Mouse (Mus musculus) thymus, adult 2 months (tissue): ENCODE results near the gene Grik3. TPM values are rescaled to one million over a fixed set of nuclear protein-coding genes. Genes with fewer than 3 reads are reported as not detected.

Source experiments
- DNase-seq: peaks from one replicate; pipeline ENCODE4 v3.0.0; 2021
- H3K27ac ChIP-seq: fragments of 200-500 bp; 2 replicates; pipeline ENCODE4 v1.5.1; 2012; ENCODE audit warnings: low read length, control low read depth; ENCODE audit not compliant: control insufficient read depth, insufficient read depth
- H3K27me3 ChIP-seq: fragments of 200-500 bp; 2 replicates; pipeline ENCODE4 v1.6.1; 2012; ENCODE audit warnings: mild to moderate bottlenecking, low read length, moderate library complexity, mixed read lengths; ENCODE audit not compliant: control insufficient read depth, insufficient read depth
- H3K36me3 ChIP-seq: fragments of 200-500 bp; 2 replicates; pipeline ENCODE4 v1.6.1; 2012; ENCODE audit warnings: mild to moderate bottlenecking, low read length, moderate library complexity; ENCODE audit not compliant: control insufficient read depth, insufficient read depth
- H3K4me1 ChIP-seq: fragments of 200-500 bp; replicated peaks from 2 replicates; pipeline ENCODE4 v1.6.1; 2012; ENCODE audit warnings: low read length; ENCODE audit not compliant: control insufficient read depth, insufficient read depth
- H3K4me3 ChIP-seq: fragments of 200-500 bp; 2 replicates; pipeline ENCODE4 v1.5.1; 2012; ENCODE audit warnings: mild to moderate bottlenecking, low read length, control low read depth, moderate library complexity; ENCODE audit not compliant: control insufficient read depth, insufficient read depth
- CTCF ChIP-seq: fragments of 200-500 bp; IDR thresholded peaks from 2 replicates; pipeline ENCODE4 v1.5.1; 2012; ENCODE audit warnings: mild to moderate bottlenecking, control low read depth, low read length, moderate library complexity, borderline replicate concordance; ENCODE audit not compliant: control insufficient read depth, poor library complexity, insufficient read depth; ENCODE audit errors: extremely low read depth
- POLR2A ChIP-seq: fragments of 200-500 bp; IDR thresholded peaks from 2 replicates; pipeline ENCODE4 v1.6.1; 2012; ENCODE audit warnings: mild to moderate bottlenecking, low read length, control low read depth, moderate library complexity; ENCODE audit not compliant: control insufficient read depth, poor library complexity, insufficient read depth; ENCODE audit errors: extremely low read depth
- WGBS: fragments of 180-500 bp; shearing (Covaris S2); methylation state at CpG from one replicate; pipeline ENCODE4 v1.1.7; 2018; 5-methylcytosine and 5-hydroxymethylcytosine counted together
- polyA plus RNA-seq: library from polyadenylated mRNA; depleted of rRNA; stranded (reverse); fragments of >200 nt; gene quantifications from 2 replicates; pipeline ENCODE4 v1.2.3, GENCODE M21; 2012

Gene Grik3
- polyA plus RNA-seq, 1 experiment, result 0.13 TPM

DNA sequence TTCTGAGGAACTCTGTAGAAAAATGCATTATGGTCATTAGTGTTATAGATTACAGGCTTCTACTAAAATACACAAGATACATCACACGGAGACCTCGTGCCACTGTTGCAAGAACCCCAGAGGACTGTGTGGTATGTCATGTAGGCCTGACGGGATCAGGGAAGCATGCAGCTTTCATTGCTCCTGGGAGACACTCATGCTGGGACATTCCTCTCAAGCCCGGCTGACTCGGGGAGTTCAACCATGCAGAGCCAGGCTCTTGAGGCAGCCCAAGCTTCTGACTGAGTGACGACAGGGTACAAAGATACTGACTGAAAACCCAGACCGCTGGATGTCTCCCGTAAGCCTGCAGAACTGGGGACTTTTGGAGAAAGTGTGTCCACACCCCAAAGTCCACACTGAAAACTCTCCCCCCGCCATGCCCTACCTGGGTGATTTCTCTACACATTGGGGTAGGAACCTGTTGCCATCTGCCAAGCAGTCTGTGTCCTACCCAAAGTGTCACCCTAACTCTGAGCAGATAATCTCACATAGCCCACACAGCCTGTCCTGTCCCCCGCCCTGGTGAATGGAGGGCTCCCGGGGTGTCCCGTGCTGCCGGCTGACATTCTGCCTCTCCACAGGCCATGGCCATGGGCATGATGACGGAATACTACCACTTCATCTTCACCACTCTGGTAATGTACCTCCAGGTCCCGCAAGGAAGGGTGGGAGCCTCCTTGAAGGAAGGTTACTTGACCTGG lies 150.6 kb downstream of the Grik3 start:
- no peak for TF ChIP-seq POLR2A
- no peak for TF ChIP-seq CTCF
- 92% methylated on average over 15 of the region's 15 CpGs for WGBS
- no peak overlapping the region for H3K4me3 ChIP-seq
- no peaks in the 10 kb centered on the region for H3K36me3 ChIP-seq
- no peak for DNase-seq
- no peaks in the 10 kb centered on the region for H3K4me1 ChIP-seq
- H3K27me3 ChIP-seq, result no peaks in the 10 kb centered on the region
- no peak overlapping the region for H3K27ac ChIP-seq

DNA sequence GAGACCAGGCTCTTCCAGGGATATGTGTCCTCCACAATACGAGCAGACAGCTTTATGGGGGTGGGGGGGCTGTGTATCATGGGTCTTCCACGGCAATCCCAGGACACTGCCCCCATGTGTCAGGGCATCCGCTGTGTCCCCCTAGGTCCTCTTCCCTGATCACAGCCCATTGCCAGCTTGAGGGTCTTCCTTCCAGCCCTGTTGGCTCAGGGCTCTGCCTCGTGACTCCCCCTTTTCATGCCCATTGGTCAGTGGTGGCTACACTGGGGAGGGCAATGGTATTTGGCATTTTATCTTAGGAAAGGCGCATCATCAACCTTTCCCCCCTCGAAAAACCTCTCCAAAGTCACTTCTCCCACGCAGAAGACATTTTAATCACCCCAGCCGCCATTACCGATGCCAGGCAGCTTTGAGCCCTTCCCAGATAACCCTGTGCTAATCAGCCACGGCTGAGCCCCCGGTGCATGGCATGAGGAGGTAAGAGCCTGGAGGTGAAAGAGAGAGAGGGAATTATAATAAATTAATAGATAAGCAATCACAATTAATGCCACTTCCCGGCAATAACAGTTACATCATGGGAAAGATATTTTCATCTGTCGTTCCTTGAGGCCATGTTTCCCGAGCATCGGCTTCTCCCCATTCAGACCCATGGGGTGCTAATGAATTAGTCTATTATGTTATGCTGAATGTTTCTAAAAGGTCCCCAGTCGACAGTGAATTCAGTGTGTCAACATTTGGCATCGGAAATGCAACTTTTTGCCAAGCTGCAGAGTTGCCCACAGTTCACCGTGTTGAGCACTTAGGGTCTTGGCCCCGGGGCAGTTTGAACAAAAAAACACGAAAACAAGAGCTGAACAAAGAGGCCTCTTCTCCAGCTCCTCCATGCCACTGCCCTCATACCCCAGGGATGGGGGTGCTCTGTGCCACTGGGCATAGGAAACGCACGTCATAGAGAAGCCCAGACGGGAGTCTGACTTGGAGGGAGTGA lies 154.4 kb downstream of the Grik3 start:
- no peak for TF ChIP-seq POLR2A
- no peak for TF ChIP-seq CTCF
- Histone ChIP-seq H3K27ac (no peak overlapping the region), H3K4me1 (no peaks in the 10 kb centered on the region), H3K36me3 (no peaks in the 10 kb centered on the region), H3K4me3 (no peak overlapping the region), H3K27me3 (no peaks in the 10 kb centered on the region)
- DNase-seq, result no peak
- 88% methylated on average over 23 of the region's 23 CpGs for WGBS

DNA sequence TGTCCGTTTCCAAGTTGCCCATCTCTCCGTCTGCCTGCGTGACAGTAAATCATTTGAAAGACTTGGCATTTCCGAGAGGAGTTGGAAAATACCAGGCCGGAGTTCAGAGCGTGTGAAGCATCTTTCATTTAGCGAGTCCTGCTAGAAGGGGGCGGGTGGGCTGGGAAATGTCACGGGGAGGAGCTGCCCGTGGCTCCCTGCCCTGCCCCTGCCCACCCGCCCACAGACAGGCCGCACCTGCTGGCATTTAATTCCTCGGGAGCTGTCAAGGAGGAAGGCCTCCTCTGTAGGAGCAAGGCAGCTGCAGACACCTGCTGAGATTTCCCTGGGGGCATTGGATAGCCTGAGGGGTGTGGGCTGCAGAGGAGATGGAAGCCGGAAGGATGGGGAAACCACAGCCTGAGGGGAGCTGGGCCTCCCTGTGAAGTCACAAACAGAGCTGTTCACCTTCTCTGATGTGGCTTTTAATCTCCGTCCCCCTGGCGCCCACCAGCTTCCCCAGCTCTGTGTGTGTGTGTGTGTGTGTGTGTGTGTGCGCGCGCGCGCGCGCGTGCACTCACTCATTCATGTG lies 161.3 kb downstream of the Grik3 start:
- 13% methylated on average over 24 of the region's 24 CpGs for WGBS

DNA sequence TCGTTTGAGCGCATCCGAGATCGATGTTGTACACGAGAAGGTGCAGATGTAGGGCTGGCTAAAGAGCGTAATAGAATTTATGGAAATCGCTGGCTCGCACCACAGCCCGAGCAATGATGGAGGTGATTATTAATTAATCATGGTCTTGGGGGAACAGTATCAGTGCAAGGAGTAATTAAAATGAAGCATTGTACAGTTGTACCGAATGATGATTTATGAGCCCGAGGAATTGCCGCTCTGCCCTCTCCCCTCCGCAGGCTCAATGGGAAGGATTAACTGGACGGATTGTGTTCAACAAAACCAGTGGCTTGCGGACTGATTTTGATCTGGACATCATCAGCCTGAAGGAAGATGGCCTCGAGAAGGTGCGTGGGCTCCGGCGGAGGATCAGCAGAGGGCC lies 165.5 kb downstream of the Grik3 start:
- no peaks in the 10 kb centered on the region for H3K4me1 ChIP-seq
- H3K4me3 ChIP-seq, result no peak overlapping the region
- TF ChIP-seq CTCF (no peak), POLR2A (no peak)
- no peaks in the 10 kb centered on the region for H3K27me3 ChIP-seq
- H3K27ac ChIP-seq, result no peak overlapping the region
- no peak for DNase-seq
- H3K36me3 ChIP-seq, result no peaks in the 10 kb centered on the region
- 97% methylated on average over 19 of the region's 19 CpGs for WGBS

More for the DNA sequence above, 161.3 kb downstream of the Grik3 start:
- H3K4me3 ChIP-seq, result no peak overlapping the region
- DNase-seq, result no peak
- H3K4me1 ChIP-seq, result no peaks in the 10 kb centered on the region
- no peaks in the 10 kb centered on the region for H3K27me3 ChIP-seq
- no peak overlapping the region for H3K27ac ChIP-seq
- H3K36me3 ChIP-seq, result no peaks in the 10 kb centered on the region
- TF ChIP-seq CTCF (no peak), POLR2A (no peak)

DNA sequence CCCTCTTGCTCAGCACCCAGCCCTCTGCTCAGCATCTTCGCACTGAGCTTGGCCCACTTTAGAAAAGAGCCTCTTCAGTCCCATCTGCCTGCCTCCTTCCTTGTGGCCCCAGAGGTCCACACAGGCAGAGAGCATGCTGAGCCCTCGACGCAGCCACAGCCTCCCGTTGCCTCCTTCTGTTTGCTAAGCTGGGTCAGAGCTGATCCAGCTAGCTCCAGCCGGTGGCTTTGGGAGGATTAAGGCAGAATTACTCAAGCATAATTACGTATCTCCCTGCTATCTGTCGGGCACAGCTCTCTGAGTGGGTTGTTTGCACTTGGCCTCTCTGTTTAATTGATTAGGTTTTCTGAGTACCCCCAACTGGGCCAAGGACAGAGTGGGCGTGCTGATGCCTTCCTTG lies 167.9 kb downstream of the Grik3 start:
- DNase-seq, result no peak
- Histone ChIP-seq H3K4me1 (no peaks in the 10 kb centered on the region), H3K27me3 (no peaks in the 10 kb centered on the region), H3K36me3 (no peaks in the 10 kb centered on the region), H3K27ac (no peak overlapping the region), H3K4me3 (no peak overlapping the region)
- 90% methylated on average over 8 of the region's 8 CpGs for WGBS
- no peak for TF ChIP-seq POLR2A
- no peak for TF ChIP-seq CTCF

DNA sequence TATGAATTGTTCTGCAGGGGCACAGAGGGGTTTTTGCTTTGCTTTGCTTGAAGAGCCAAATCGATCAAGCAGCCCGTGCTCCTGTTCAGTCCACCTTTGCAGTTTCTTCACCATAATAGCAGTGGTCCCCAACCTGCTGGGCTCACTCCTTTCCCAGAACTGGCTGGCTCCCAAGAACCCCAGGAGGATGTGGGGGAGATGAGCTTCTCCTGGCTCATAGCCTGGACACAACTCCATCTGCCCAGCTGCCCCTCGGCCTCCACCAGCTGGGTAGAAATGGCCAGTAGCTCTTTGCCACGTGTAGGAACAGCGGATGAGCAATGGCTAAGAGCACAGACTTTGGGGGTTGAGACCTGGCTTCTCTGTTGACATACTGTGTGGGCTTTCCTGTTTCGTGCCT lies 171.5 kb downstream of the Grik3 start:
- Histone ChIP-seq H3K4me3 (no peak overlapping the region), H3K27ac (no peak overlapping the region), H3K36me3 (no peaks in the 10 kb centered on the region), H3K4me1 (peaks cover 4% of the 10 kb centered on the region), H3K27me3 (no peaks in the 10 kb centered on the region)
- 86% methylated on average over 6 of the region's 6 CpGs for WGBS
- TF ChIP-seq POLR2A, result no peak
- no peak for TF ChIP-seq CTCF
- no peak for DNase-seq
